Mouse (Mus musculus) liver, embryonic 13.5 days (tissue): ENCODE measurements at regions not wholly inside any gene's neighbourhood (a gene's known extent, or its start where the extent isn't known, plus 50 kb on each side); places are given as distances from the start of the nearest gene placed in this dataset.

Source experiments
- ATAC-seq: fragments of 200-750 bp; cut with Nextera tagmentation; 2 replicates; pipeline ENCODE4 v1.8.0; 2017; ENCODE audit warnings: low read depth, mild to moderate bottlenecking, moderate number of reproducible peaks, moderate library complexity
- DNase-seq: peaks from one replicate; pipeline ENCODE4 v3.0.0; 2022
- H3K27ac ChIP-seq: fragments of 300-500 bp; sonication (generic); 2 replicates; pipeline ENCODE4 v1.5.1; 2015; ENCODE audit warnings: moderate library complexity, mild to moderate bottlenecking, inconsistent platforms
- H3K27me3 ChIP-seq: fragments of 300-500 bp; sonication (generic); 2 replicates; pipeline ENCODE4 v1.6.1; 2015; ENCODE audit warnings: mild to moderate bottlenecking, inconsistent platforms
- H3K36me3 ChIP-seq: fragments of 300-500 bp; sonication (generic); 2 replicates; pipeline ENCODE4 v1.6.1; 2015; ENCODE audit warnings: mild to moderate bottlenecking, inconsistent platforms
- H3K4me1 ChIP-seq: fragments of 300-500 bp; sonication (generic); replicated peaks from 2 replicates; pipeline ENCODE4 v1.6.1; 2015; ENCODE audit warnings: inconsistent platforms
- H3K4me2 ChIP-seq: fragments of 300-500 bp; sonication (generic); 2 replicates; pipeline ENCODE4 v1.6.1; 2015; ENCODE audit warnings: inconsistent platforms, mild to moderate bottlenecking, moderate library complexity
- H3K4me3 ChIP-seq: fragments of 300-500 bp; sonication (generic); replicated peaks from 2 replicates; pipeline ENCODE4 v1.5.1; 2015; ENCODE audit warnings: mild to moderate bottlenecking, inconsistent platforms
- H3K9ac ChIP-seq: fragments of 300-500 bp; sonication (generic); 2 replicates; pipeline ENCODE4 v1.6.1; 2015; ENCODE audit warnings: mild to moderate bottlenecking, inconsistent platforms
- H3K9me3 ChIP-seq: fragments of 300-500 bp; sonication (generic); replicated peaks from 2 replicates; pipeline ENCODE4 v1.6.1; 2016; ENCODE audit warnings: inconsistent platforms
- WGBS: fragments of 180-500 bp; shearing (Covaris S2); methylation state at CpG from one replicate; pipeline ENCODE4 v1.1.7; 2015; ENCODE audit not compliant: insufficient replicate concordance; 5-methylcytosine and 5-hydroxymethylcytosine counted together

GRCm38 (mm10) chr2:50880806-50881205 lies 268.1 kb downstream of the Rnd3 start:
- Histone ChIP-seq H3K4me1 (no peaks in the 10 kb centered on the region), H3K27me3 (no peaks in the 10 kb centered on the region), H3K9ac (no peak overlapping the region), H3K4me3 (no peak overlapping the region), H3K9me3 (no peaks in the 10 kb centered on the region), H3K4me2 (no peak overlapping the region), H3K27ac (0 out of 2 replicates have a peak overlapping the region, but pooled peaks have one; percentile 30), H3K36me3 (no peaks in the 10 kb centered on the region)
- DNase-seq (no peak), ATAC-seq (no peak)
- WGBS = 69% methylated on average over 4 of the region's 4 CpGs

DNA sequence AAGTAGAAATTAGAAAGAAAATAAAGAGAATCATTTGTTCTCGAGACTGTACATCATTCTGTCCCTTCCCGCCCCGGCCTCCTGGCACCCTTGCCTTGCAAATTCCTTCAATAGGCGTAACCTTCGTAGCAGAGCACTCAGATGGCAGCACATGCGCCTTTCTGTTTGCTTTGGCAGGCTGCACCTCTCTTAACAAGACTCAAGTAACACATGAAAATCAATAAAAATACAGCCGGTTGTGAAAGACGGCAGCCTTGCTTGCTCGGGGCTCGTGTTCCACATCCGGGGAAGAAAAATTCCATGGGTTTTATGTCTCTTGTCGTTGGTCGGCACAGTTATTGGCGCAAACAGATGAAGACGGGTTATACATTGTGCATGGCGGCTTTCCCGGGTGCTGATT lies 271.2 kb downstream of the Rnd3 start:
- DNase-seq (no peak), ATAC-seq (no peak)
- H3K9me3 ChIP-seq = no peaks in the 10 kb centered on the region
- H3K4me3 ChIP-seq = no peak overlapping the region
- H3K27ac ChIP-seq = no peak overlapping the region
- no peaks in the 10 kb centered on the region for H3K36me3 ChIP-seq
- no peaks in the 10 kb centered on the region for H3K27me3 ChIP-seq
- no peaks in the 10 kb centered on the region for H3K4me1 ChIP-seq
- no peak overlapping the region for H3K4me2 ChIP-seq
- WGBS = 75% methylated on average over 17 of the region's 17 CpGs
- H3K9ac ChIP-seq = no peak overlapping the region

DNA sequence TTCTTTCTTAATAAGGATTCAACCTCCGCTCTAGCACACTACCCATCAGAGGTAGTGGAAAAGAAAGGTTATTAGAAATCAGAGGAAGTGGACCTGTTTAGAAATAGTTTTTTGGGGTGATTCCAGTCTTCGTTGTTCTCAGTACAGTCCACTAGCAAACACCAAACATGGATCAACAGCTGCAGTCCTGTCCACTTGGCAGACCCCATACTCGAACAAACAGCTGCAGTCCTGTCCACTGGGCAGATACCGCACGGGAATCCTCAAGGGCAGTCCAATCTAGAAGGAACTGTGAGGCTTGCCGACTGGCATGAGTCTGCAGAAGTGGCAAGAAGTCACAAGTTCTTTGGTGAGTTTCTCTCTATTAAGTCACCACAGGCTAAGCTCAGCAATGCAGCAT lies 273.8 kb downstream of the Rnd3 start:
- H3K4me1 ChIP-seq = no peaks in the 10 kb centered on the region
- H3K4me2 ChIP-seq = no peak overlapping the region
- ATAC-seq = no peak

GRCm38 (mm10) chr2:50853538-50854244 lies 295.2 kb downstream of the Rnd3 start:
- no peak for DNase-seq
- Histone ChIP-seq H3K4me3 (no peak overlapping the region), H3K27ac (no peak overlapping the region), H3K27me3 (no peaks in the 10 kb centered on the region), H3K4me2 (no peak overlapping the region), H3K36me3 (no peaks in the 10 kb centered on the region), H3K9ac (no peak overlapping the region), H3K4me1 (no peaks in the 10 kb centered on the region), H3K9me3 (no peaks in the 10 kb centered on the region)
- 77% methylated on average over 8 of the region's 8 CpGs for WGBS
- no peak for ATAC-seq

More for the DNA sequence above, 273.8 kb downstream of the Rnd3 start:
- no peak overlapping the region for H3K4me3 ChIP-seq
- H3K27me3 ChIP-seq = no peaks in the 10 kb centered on the region
- no peak overlapping the region for H3K9ac ChIP-seq
- WGBS = 72% methylated on average over 6 of the region's 6 CpGs
- H3K27ac ChIP-seq = no peak overlapping the region
- H3K36me3 ChIP-seq = no peaks in the 10 kb centered on the region
- H3K9me3 ChIP-seq = no peaks in the 10 kb centered on the region
- no peak for DNase-seq

GRCm38 (mm10) chr2:50852413-50852919 lies 296.4 kb downstream of the Rnd3 start:
- H3K9ac ChIP-seq = no peak overlapping the region
- 74% methylated on average over 2 of the region's 2 CpGs for WGBS
- no peak for DNase-seq
- no peaks in the 10 kb centered on the region for H3K4me1 ChIP-seq
- no peak overlapping the region for H3K27ac ChIP-seq
- ATAC-seq = no peak
- no peak overlapping the region for H3K4me3 ChIP-seq
- H3K27me3 ChIP-seq = no peaks in the 10 kb centered on the region
- no peaks in the 10 kb centered on the region for H3K36me3 ChIP-seq
- H3K9me3 ChIP-seq = no peaks in the 10 kb centered on the region
- H3K4me2 ChIP-seq = no peak overlapping the region

- H3K4me1 ChIP-seq = no peaks in the 10 kb centered on the region
- no peaks in the 10 kb centered on the region for H3K27me3 ChIP-seq
- 60% methylated on average over 3 of the region's 3 CpGs for WGBS
- no peak overlapping the region for H3K9ac ChIP-seq
- H3K4me3 ChIP-seq = no peak overlapping the region
- H3K9me3 ChIP-seq = no peaks in the 10 kb centered on the region
- ATAC-seq (no peak), DNase-seq (no peak)
- no peaks in the 10 kb centered on the region for H3K36me3 ChIP-seq
- no peak overlapping the region for H3K27ac ChIP-seq
- no peak overlapping the region for H3K4me2 ChIP-seq
Observed at GRCm38 (mm10) chr2:50850071-50850470, 298.8 kb downstream of the Rnd3 start.

DNA sequence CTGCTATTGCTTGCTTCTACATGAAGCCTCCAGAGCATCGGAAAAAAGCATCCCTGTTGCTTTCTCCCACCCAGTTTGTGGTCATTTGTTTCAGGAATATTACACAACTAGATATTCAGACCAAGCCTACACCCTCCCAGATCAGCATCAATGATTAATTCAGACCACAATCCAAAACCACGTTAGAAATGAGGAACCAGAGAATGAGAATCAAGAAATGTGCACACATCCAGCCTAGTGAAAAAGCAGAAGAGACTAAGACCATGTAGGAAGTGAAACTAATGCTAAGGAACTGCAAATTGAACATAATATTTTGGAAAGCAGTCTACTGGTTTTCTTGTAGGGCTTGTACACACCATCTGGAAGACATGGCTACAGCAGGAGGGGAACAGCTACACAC lies 307.0 kb downstream of the Rnd3 start:
- H3K27ac ChIP-seq = no peak overlapping the region
- H3K4me3 ChIP-seq = no peak overlapping the region
- H3K4me1 ChIP-seq = no peaks in the 10 kb centered on the region
- H3K4me2 ChIP-seq = no peak overlapping the region
- 23% methylated on average over 2 of the region's 2 CpGs for WGBS
- no peak overlapping the region for H3K9ac ChIP-seq
- H3K27me3 ChIP-seq = no peaks in the 10 kb centered on the region
- DNase-seq = no peak
- H3K36me3 ChIP-seq = no peaks in the 10 kb centered on the region
- ATAC-seq = no peak
- H3K9me3 ChIP-seq = no peaks in the 10 kb centered on the region

GRCm38 (mm10) chr2:50835511-50836320 lies 313.2 kb downstream of the Rnd3 start:
- ATAC-seq (no peak), DNase-seq (no peak)

DNA sequence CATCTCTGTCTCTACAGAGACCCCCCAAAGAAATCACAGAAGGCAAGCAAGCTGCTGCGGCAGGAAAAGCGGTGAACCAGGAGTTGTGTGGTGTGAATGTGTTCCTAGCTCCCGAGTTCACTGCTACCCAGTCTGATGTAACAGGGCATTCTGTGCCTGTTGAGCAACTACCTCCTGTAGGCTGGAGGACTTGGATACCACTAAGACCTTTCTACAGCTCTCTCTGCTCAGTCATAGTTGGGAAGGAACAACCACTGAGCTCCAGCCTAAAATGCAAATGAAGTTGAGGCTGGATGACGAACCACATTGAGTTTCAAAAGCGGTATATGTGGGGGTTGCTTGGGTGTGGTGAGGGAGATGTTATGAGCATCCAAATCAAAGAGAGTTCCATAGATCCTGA lies 315.1 kb downstream of the Rnd3 start:
- 67% methylated on average over 5 of the region's 5 CpGs for WGBS

More at GRCm38 (mm10) chr2:50835511-50836320, 313.2 kb downstream of the Rnd3 start:
- H3K4me1 ChIP-seq = no peaks in the 10 kb centered on the region
- H3K9ac ChIP-seq = no peak overlapping the region
- no peak overlapping the region for H3K27ac ChIP-seq
- H3K9me3 ChIP-seq = no peaks in the 10 kb centered on the region
- no peaks in the 10 kb centered on the region for H3K27me3 ChIP-seq
- no peaks in the 10 kb centered on the region for H3K36me3 ChIP-seq
- H3K4me2 ChIP-seq = no peak overlapping the region
- no peak overlapping the region for H3K4me3 ChIP-seq
- WGBS = 57% methylated on average over 6 of the region's 6 CpGs

DNA sequence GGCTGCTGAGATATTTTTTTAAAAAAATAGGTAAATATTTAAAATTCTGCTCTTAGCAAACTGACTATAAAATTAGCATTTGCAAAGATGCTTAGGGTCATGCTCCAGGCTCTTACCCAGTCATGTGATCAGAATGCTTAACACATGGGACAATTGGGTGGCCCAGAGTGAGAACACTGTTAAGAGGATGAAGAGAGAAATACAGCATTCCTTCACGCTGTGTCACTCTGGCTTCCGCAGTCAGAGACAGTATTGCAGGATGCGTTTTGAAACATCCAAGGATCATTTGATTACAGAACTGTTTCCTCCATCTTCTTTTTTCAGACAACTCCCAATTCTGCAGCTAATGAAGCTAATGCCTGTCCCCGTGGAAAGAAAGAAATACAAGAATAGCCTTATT lies 316.4 kb downstream of the Rnd3 start:
- WGBS = 67% methylated on average over 4 of the region's 4 CpGs
- ATAC-seq = no peak
- no peak overlapping the region for H3K4me3 ChIP-seq
- H3K27ac ChIP-seq = no peak overlapping the region
- H3K36me3 ChIP-seq = no peaks in the 10 kb centered on the region
- no peaks in the 10 kb centered on the region for H3K27me3 ChIP-seq
- DNase-seq = no peak
- H3K9me3 ChIP-seq = no peaks in the 10 kb centered on the region
- H3K4me1 ChIP-seq = no peaks in the 10 kb centered on the region
- H3K4me2 ChIP-seq = no peak overlapping the region
- H3K9ac ChIP-seq = no peak overlapping the region

More for the DNA sequence above, 315.1 kb downstream of the Rnd3 start:
- Histone ChIP-seq H3K4me2 (no peak overlapping the region), H3K9ac (no peak overlapping the region), H3K9me3 (no peaks in the 10 kb centered on the region), H3K27ac (no peak overlapping the region), H3K36me3 (no peaks in the 10 kb centered on the region), H3K4me3 (no peak overlapping the region), H3K27me3 (no peaks in the 10 kb centered on the region), H3K4me1 (no peaks in the 10 kb centered on the region)
- DNase-seq = no peak
- no peak for ATAC-seq

- no peak overlapping the region for H3K4me2 ChIP-seq
- no peak overlapping the region for H3K9ac ChIP-seq
- no peaks in the 10 kb centered on the region for H3K36me3 ChIP-seq
- H3K9me3 ChIP-seq = no peaks in the 10 kb centered on the region
- no peaks in the 10 kb centered on the region for H3K27me3 ChIP-seq
- ATAC-seq = no peak
- no peak overlapping the region for H3K27ac ChIP-seq
- no peak overlapping the region for H3K4me3 ChIP-seq
- 43% methylated on average over 5 of the region's 5 CpGs for WGBS
- no peaks in the 10 kb centered on the region for H3K4me1 ChIP-seq
- no peak for DNase-seq
Observed at GRCm38 (mm10) chr2:50830056-50830720, 318.7 kb downstream of the Rnd3 start.
